Mouse (Mus musculus): ENCODE results near the gene Dnajc4.
"Not testable (repeated sequence)": the region's sequence is repeated elsewhere in the genome, so short reads cannot be mapped to it uniquely, and the experiment has no call there.

The Dnajc4 gene

DNA sequence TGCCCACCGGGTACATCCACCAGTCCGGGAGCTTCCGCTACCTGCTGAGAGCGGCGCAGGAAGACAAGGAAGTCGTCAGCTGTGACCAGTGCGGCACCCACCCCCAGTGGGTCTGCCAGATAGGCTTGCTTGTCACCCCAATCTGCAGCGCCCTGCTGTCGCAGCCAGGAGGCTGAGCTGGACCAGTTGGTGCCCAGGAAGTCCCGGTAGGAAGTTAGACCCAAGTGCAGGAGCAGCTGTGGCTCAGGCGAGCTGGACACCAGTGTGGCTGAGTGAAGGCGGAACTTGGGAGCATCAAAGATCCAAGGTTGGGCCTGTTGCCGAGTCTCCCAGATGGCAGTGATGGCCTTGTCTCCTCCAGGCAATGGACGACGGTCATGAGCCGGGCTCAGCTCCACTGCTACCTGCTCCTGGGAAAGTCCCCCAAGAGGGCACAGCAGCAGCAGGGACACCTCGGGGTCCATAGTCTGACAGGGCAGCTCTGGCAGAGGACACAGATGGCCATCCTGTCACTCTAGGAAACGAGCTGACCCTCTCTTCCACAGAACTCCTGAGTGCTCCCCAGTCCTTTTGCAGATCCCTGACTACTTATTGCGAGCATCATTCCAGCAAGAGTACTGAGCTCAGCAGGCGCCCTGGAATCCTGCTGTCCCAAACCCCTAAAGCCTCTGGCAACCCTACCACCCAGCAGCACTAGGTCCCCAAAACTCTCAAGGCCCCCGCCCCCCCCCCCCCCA is 3.1 kb upstream of the Dnajc4 start:
- DNase-seq (ENCODE audit: low read depth, low spot score): no peak

DNA sequence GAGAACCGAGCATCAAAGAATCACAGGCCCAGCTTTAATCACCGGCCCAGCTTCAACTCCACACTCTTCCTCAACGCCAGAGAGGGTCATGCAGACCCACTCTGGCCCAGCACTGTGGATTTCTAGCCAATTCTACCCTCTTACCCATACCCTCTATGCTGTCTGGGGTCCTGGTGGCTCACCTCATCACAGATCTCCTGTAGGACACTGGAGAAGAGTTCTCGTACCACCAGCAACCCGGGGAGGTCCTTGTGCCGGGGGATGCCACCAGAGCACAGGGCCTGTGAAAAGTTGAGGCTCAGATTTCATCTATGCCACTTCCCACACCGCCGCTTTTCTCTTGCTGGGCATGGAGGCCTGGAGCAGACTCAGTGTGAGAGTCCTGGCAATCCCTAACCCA is 2.1 kb upstream of the Dnajc4 start:
- DNase-seq (ENCODE audit: low read depth, low spot score): no peak

DNA sequence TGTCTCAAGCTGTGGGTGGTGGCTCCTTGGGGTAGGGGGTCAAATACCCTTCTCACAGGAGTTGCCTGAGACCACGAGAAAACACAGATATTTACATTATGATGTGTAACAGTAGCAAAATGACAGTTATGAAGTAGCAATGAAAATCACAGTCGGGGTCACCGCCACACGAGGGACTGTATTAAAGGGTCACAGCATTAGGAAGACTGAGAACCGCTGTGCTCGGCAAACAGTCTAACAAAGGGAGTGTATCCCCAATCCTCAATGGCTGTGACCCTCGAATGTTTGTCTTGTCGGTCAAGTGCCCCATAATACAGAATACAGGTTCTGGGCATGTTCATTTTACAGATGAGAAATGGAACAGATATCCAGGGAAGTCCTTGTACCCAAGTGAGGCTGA is 1.6 kb upstream of the Dnajc4 start:
- DNase-seq (ENCODE audit: low read depth, low spot score): no peak

DNA sequence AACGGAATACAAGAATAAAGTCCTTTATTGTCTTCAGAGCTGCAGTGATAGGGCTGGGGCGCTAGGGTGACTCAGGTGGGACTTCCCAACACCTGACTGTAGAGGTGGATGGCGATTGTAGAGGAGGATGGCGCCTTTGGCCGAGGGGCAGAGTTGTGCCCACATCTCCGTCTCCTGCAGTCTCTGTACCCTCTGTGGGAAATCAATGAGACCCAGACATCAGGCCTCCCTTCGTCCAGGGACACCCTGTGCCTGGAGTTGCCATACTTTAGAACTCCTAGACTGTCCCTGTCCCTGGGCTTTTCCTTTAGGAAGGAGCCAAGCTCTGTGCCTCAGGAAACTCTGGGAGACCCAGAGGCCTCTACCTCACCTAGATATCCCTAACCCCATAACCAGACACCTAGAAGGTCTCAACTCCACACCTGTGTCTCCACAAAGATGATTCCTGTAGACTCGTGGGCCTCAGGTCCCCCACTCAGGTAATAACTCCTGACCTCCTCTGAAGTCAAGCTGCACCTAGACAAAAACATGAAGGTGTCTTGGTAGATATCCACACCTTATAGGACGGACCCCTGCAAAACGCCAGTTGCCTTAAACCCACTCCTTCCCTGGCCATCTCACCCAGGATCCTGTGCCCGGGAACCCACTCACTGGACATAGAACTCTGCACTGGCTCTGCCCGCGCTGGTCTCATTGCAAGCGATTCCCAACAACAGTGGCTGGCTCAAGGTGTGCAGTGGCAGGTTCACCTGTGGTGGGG is 819 bp upstream of the Dnajc4 start:
- no peak for DNase-seq (ENCODE audit: low read depth, low spot score)

DNA sequence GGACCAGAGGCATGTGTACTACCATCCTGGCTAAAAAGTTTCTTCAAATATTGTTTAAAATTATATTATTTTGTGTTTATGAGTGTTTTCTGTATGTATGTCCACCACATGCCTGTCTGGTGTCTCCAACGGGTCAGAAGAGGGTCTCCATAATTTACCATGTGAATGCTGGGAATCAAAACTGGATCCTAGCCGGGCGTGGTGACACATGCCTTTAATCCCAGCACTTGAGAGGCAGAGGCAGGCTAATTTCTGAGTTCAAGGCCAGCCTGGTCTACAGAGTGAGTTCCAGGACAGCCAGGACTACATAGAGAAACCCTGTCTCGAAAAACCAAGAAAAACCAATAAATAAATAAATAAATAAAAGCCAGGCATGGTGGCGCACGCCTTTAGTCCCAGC is 1.2 kb downstream of the Dnajc4 start:
- not testable (repeated sequence) for DNase-seq (ENCODE audit: low read depth, low spot score)

DNA sequence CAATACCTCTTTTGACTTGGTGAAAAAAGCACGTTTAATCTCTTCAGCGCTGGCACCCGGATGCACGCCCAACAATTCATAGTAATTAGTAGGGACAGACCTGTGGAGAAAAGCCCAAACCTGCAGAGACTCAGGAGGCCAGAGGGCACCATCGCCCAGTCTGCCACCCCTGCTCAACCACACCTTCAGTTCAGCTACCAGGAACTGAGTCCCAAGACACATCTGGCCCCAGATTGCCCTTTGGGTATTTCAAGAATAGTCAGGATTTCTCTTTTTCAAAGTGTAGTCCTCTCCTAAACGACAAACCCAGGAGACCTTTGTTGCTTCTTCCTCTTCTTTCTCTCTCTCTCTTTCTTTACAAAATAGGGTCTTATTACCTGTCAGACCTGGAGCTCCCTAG is 1.7 kb downstream of the Dnajc4 start:
- no peak for DNase-seq (ENCODE audit: low read depth, low spot score)

DNA sequence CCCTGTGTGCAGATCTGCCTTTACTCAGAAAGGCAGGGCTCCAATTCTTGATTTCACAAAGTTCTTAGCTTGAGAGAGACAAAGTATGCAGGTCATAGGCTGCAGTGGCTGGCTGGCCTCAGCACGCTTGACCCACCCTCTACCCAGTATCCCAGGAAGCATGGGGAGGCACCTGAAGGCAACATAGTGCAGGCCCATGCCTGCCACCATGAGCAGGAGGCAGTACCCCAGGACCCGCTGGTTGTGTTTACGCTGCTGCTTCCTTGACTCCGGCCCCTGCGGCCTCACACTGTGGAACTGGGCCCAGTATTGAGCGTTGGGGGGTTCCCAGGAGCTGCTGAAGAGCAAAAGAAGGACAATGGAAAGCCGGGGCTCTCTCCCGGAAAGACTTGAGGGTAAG is 3.1 kb downstream of the Dnajc4 start:
- DNase-seq (ENCODE audit: low read depth, low spot score): no peak

DNA sequence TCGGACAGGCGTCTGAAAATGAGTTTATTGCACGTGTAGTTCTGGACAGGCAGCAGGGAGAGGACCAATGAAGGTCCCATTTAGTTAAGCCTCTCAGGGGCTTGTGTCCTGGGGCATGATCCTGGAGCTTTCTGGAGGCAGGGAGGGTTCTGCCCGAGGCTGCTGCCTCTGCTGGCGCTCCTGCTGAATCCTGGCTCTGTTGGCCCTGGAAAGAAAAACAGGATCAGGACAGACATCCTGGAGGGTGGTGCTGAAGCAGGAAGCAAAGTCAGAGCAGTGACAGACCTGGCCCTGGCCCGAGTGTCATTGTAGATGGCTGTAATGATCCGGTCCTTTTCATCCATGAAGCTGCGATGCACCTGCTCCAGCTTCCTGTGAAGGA is 4.5 kb downstream of the Dnajc4 start:
- peak; percentile 43 for DNase-seq (ENCODE audit: low read depth, low spot score)

DNA sequence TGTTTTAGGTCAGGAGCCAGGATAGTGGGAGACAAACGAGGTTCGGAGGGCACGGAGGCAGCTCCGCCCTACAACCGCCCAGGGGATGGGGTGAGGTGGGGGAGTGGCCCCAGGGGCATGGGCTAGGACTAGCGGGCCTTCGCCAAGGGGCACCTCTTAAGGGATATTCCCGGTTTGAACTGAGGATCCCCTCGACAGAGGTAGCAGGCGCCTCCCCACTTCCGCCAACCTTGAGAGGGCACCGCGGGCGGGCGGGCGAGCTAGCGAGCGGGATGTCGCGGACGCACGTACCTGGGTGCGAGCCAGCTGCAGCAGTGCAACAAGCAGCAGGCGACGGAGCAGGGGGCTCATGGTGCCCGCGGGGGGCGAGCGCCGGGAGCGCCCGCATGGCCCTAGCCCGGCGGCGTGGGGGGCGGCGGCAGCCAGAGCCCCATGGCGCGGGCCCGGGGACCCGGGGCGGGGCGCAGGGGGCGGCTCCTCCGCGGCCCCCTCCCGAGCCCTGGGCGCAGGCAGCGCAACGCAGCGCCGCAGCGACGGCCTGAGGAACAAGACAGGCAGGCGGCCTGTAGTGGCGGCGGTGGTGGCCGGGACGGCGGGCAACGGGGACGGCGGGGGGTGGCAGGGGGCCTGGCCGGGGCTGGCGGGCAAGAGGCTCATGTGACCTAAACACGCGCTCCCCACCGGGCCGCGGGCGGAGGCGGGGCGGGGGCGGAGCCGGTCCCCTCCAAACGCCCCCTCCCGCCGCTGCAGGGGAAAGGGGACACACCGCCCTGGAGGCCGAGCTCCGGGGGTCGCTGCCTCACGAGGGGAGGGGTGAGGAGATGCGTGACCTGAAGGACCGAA is 5.1 kb downstream of the Dnajc4 start, which contains the start of gene Vegfb:
Vegfb (minus strand) TSS at position 591 of the 843 bp plus-strand sequence.
- DNase-seq (ENCODE audit: low read depth, low spot score): peak; percentile 58

DNA sequence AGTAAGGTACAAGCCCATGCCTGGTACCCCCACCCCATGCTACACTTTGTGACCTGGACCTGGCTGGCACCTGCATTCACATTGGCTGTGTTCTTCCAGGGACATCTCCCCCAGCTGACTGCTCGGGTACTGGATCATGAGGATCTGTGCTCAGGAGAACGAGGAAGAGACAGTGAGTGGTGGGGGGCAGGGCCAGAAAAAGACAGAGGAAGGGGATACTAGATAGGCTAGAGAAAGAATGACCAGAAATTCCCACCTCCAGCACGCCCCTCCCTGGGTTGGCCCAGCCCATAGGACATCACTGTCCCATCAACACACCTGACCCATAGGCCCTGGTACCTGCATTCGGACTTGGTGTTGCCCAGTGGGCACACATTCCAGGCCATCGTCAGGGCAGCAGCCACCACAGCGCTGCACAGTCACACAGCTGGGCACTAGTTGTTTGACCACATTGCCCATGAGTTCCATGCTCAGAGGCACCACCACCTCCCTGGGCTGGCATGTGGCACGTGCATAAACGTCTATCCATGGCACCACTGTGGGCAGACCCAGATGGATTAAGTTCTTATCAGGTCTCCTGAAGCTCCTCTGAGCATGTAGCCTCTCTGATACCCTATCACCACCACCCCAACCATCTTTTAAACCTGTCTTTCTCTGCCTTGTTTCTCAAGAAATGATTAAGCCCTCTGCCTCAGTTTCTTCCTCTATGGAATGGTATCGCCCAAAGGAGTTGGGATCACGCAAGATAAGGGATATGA is 6.2 kb downstream of the Dnajc4 start:
- DNase-seq (ENCODE audit: low read depth, low spot score): no peak

DNA sequence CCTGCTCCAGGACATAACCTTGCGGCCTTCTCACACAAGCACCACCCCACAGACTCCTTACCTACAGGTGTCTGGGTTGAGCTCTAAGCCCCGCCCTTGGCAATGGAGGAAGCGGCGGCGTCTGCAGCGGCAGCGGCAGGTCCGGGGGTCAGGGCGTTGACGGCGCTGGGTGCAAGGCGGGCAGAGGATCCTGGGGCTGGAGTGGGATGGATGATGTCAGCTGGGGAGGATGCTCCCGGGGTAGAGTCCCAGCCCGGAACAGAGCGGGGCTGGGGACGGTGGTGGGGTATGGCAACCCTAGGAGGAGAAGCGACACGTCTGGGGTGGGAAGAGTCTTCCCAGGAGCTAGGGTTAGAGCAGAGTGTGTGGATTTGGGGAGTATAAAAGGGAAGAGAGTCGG is 7.1 kb downstream of the Dnajc4 start:
- peak; percentile 46 for DNase-seq (ENCODE audit: low read depth, low spot score)

DNA sequence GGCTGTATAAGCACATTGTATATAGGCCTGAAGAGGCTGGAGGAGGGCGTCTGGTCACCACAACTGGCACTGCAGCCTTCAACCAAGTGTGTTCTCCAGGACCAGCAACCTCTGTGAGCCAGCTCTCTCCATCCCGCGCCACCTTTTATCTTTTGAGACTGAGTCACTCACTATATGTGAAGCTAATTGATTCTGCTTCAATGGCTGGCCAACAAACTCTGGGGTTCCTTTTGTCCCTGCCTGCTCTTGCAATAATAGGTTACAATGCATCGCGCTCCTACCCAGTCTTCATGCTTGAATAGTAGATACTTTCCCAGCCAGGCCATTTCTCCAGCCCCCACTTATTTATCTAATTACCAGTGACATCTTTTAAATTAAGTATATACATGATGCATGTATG is 8.8 kb downstream of the Dnajc4 start:
- no peak for DNase-seq (ENCODE audit: low read depth, low spot score)

DNA sequence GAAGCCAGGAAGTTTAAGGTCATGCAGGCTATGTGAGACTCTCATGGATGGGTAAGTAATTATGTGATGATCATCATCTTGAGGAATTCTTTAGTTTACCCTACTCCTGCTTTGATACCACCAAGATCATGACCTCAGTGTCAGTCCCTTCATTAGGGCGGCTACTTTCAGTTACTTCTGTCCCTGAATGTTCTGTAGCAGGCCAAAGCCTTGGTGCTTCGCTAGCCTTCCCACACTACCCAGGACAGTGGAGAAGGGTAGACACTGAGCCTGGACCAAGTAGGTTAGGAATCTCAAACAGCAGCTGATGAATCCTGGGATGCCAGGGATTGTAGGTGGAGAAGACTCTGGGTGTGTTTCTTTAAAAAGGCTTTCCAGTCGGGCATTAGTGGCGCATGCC is 10.9 kb downstream of the Dnajc4 start:
- no peak for DNase-seq (ENCODE audit: low read depth, low spot score)

DNA sequence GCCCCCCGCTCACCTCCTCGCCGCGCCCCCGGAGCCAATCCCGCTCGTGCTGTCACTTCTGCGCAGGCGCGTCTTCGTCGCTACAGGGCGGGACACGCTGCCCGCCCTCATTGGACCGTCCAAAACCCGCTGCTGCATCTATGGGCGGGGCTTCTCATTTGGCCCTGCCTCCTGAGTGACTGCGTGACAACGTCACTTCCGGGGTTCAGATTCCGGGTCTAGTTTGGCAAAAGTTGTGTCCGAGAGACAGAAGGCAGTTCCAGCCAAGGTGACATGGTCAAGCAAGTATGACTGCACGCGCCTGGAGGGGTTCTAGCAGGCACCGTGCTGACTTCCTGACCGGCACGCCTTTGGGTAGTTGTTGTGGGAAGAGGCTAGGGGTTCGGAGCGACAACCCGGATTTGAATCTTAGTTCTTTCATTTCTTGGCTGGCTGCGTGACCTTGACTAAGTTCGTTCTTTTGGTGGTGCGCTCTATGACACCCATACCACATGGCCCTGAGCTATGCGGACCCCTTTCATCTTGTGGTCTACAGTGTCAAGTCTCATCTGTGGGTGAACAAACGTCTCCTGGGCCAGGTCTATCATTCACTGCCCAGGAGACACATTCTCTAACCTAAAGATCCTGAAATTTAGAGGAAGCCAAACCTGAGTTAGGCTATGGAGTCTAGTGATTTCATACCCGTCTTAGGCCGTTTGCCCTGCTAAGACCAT is 11.8 kb downstream of the Dnajc4 start, which contains the start of gene Fkbp2:
Fkbp2 (minus strand) TSS at position 121 of the 713 bp plus-strand sequence.
- peak; percentile 99 for DNase-seq (ENCODE audit: low read depth, low spot score)

DNA sequence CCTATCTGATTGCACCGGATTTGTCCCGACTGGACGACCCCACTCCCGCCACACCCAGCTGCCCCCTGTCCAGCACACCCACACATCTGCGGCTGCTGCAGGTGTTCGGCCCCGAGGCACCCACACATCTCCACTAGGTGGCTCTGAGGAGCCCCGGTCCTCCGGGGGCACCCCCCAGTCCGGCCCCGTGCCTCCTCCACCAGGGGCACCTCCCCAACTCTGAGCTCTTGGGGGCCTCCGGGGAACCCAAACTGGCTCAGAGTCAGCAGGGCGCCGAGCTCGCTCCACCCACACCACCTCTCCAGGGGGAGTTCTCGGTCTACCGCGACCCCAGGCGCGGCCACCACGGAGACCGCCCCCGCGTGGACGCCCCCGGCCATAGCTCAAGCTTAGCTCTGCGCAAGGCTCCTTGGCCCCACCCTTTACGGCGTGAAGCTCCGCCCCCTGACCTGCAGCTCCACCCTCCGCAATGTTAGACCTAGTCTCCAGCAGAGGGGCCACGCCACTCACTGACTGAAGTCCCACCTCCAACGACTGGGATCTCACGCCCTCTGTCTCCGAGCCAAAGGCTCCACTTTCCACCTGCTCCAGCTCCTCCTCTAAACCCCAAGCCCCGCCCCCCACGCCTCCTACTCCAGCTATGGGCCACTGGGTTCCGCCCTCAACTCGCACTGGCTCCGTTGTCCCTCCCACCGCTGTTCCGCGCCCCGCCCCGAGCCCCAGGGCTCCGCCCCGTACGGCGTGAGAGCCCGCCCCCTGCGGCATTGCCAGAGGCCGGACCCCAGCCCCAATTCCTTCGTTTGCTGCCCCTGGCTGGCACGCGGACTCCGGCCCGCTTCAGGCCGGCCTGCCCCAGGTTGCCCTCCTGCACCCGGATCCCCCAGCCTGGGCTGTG is 12.6 kb downstream of the Dnajc4 start:
- peak; percentile 100 for DNase-seq (ENCODE audit: low read depth, low spot score)

DNA sequence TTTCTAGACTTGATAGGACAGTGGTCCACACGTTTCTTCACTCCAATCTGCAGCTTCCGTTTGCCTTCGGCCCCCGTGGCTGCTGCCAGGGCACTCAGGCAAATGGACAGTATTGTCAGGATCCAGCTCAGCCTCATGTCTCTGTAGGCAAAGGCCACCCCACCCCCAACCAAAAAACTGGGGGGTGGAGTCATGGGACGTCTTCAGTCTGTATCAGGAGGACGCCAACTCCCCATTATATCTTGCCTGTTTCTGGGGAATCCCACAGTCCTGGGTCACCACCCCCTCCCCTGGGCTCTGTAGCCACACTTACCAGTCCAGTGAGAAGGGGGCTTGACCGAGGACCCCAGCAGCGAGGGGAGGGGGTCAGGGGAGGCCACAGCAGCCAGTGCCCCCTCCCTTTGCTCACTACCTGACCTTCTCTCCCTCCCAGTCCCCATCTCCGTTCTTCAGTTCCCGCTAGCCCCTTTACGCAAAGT is 13.3 kb downstream of the Dnajc4 start:
- DNase-seq (ENCODE audit: low read depth, low spot score): no peak

DNA sequence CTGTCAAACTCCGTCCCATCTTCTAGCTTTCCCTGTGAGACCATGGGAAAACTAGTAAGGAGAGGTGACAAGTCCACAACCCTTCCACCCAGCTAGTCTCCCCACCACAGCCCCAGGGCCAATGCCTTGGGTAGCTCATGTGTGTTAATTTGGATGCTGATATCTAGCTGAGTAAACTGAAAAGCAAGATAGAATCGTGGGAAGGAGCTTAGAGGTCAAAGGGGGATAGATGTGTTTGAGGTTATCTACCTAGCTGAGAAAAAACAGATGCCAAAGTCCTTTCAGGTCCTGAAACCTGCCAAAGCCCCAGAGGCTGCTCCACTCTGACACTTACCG is 13.8 kb downstream of the Dnajc4 start:
- no peak for DNase-seq (ENCODE audit: low read depth, low spot score)

DNA sequence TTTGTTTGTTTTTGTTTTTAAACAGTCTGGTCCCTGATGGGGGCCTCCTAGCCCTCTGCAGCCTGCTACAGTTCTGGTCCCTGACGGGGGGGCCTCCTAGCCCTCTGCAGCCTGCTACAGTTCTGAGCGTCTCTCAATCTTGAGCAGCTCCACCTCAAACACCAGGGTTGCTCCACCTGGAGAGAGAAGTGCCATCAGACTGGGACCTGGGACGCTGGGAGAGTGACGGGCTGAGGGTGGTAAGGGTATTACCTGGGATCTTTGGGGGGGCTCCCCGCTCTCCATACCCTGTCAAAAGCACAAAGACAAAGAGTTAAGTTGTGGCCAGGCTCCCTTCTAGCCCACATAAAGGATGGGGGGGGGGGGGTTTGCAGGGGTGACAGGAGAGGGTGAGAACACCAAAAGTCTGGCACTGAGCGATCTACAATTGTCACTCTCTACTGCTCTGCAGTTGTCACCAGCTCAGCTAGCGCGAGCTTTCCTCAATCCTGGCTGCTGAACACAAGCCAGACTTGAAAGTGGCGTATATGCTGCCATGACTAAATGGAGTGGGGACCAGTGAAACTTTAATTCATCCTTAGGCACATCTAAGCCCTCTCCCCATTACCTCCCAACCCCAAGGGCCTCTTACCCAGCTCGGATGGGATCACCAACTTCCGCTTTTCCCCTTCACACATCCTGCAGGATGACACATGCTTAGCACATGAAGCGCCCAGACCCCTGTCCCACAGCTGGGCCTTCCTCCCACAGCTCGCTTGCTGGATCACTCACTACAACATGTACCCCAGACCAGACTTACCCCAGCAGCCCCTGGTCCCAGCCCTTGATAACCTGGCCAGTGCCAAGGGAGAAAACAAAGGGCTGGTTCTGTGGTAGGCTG is 14.4 kb downstream of the Dnajc4 start:
- no peak for DNase-seq (ENCODE audit: low read depth, low spot score)

All from ZHBTc4 (cell line).